Mouse (Mus musculus) embryonic fibroblast, embryonic 13.5 days (primary cell): ENCODE measurements at regions not wholly inside any gene's neighbourhood (a gene's known extent, or its start where the extent isn't known, plus 50 kb on each side); places are given as distances from the start of the nearest gene placed in this dataset.

Experiments used
- H3K27ac ChIP-seq: 2 replicates; pipeline ENCODE4 v1.5.1; 2012; ENCODE audit warnings: low read length, control low read depth, inconsistent platforms; ENCODE audit not compliant: insufficient read depth
- H3K4me1 ChIP-seq: 2 replicates; pipeline ENCODE4 v1.6.1; 2011; ENCODE audit warnings: low read length; ENCODE audit not compliant: control insufficient read depth, insufficient read depth
- H3K4me3 ChIP-seq: 2 replicates; pipeline ENCODE4 v1.5.1; 2011; ENCODE audit warnings: mild to moderate bottlenecking, control low read depth, low read length; ENCODE audit not compliant: insufficient read depth
- CTCF ChIP-seq: IDR thresholded peaks from 2 replicates; pipeline ENCODE4 v1.5.1; 2011; ENCODE audit warnings: mild to moderate bottlenecking, control low read depth, low read length, moderate library complexity, borderline replicate concordance; ENCODE audit not compliant: insufficient read depth
- POLR2A ChIP-seq: IDR thresholded peaks from 2 replicates; pipeline ENCODE4 v1.6.1; 2011; ENCODE audit warnings: low read depth, mild to moderate bottlenecking, control low read depth, low read length, moderate library complexity

DNA sequence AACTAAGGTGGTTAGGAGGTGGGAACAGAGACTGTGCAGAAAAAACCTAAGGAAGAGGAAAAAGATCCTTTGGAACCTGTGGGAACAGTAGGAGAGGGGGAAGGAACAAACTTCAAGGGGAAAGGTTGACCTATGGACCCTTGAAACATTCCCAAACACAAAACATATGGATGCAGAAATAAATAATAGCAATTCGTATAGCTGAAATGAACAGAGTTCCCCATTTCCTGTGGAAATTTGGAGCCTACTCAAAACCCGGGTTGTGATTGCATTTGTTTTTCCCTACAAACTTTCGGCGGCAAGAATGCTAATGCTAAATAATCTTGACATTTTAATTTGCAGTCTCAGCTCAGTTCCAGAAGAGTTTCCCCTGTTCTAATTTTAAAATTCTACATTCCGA is 246.0 kb upstream of the Cd180 start:
- Histone ChIP-seq H3K4me1 (no peaks in the 10 kb centered on the region), H3K4me3 (no peak overlapping the region), H3K27ac (no peak overlapping the region)
- TF ChIP-seq POLR2A = no peak
- no peak for TF ChIP-seq CTCF

DNA sequence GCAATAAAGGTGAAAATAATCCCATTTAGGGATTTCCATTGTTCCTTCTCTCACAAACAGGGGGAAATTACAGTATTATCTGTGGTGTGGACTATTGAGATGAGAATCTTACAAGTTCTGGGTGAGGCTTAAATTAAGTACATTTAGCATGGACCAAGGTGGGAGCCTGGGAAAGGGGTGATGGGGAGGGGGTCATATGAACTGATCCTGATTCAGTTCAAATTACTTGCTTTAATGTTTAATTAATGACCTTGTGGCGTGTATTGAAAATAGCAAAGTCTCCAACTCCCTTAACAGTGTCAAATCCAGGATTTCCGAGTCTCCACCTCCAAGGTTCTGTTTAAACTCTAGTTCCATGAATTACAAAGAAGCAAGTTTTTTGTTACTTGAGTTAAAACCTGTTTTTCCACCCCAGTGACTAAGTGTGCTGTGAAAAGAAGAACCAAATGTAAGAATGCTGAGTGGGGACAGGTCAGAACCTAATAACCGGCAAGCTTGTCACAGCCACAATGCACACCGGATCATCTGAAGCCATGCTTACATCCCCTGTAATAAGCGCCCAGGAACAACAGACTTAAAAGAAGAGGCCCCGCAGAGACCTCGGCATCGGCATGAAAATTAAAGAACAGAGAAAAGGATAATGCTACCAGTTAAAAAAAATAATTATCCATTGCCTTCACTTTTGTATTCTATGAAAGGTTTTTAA is 243.8 kb upstream of the Cd180 start:
- no peaks in the 10 kb centered on the region for H3K4me1 ChIP-seq
- no peak for TF ChIP-seq POLR2A
- TF ChIP-seq CTCF = no peak
- no peak overlapping the region for H3K4me3 ChIP-seq
- H3K27ac ChIP-seq = no peak overlapping the region

DNA sequence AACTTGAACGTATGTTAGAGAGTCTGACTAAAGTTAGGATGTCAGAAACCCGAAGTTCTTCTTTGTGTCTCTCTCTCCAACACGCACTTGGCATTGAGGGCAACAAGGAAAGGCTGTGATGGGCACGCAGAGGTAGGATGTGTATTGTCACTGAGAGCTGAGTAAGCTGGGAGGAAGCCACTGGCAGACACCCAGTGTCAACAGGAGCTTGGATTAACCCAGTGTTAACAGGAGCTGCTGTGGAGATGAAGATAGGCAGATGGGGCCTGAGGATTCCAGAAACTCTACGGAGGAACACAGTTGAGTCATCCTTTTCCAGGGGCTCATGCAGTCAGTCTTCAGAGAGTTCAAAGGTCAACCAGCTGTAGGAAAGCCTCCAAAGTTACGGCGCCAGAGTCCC is 242.2 kb upstream of the Cd180 start:
- H3K27ac ChIP-seq = no peak overlapping the region
- no peak for TF ChIP-seq CTCF
- no peak overlapping the region for H3K4me3 ChIP-seq
- H3K4me1 ChIP-seq = no peaks in the 10 kb centered on the region

DNA sequence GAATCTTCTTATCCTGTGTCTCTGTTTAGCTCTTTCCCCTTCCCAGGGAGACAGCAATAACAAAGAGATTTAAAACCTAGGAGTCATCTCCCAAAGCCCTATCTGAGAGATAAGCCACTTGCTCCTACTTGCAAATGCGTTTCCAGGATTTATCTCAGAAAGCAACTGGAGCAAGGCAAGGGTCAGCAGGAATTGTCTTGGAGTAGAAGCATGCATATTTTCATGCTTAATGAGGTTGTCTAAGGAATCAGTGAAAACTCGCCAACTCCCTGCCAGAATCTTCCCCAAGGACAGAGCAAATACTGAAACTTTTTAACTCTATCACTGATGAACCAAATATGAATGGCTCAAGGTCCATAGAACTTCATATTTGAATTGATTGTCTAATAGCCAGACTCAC is 234.6 kb upstream of the Cd180 start:
- TF ChIP-seq CTCF (no peak), POLR2A (no peak)
- H3K4me1 ChIP-seq = peaks cover 3% of the 10 kb centered on the region; the same call in 1 of the 2 replicates
- no peak overlapping the region for H3K4me3 ChIP-seq
- H3K27ac ChIP-seq = no peak overlapping the region

DNA sequence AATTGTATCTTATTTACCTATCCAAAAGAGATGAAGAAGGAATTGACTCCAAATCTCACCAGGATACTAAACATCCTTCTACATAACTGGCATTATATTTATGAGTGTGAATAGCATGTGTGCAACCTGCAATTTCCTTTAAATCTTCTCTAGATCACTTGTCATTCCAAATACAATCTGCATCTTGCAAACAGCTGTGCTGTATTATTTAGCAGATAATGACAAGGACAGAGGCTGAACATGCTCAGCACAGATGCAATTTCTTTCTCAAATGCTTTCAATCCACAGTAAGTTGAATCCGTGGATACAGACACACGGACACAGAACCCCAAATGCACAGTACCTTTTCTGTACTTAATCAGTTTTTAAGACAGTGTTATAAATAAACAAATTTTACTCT is 229.4 kb upstream of the Cd180 start:
- no peak for TF ChIP-seq POLR2A
- TF ChIP-seq CTCF = no peak
- H3K27ac ChIP-seq = no peak overlapping the region
- H3K4me3 ChIP-seq = no peak overlapping the region
- no peaks in the 10 kb centered on the region for H3K4me1 ChIP-seq

DNA sequence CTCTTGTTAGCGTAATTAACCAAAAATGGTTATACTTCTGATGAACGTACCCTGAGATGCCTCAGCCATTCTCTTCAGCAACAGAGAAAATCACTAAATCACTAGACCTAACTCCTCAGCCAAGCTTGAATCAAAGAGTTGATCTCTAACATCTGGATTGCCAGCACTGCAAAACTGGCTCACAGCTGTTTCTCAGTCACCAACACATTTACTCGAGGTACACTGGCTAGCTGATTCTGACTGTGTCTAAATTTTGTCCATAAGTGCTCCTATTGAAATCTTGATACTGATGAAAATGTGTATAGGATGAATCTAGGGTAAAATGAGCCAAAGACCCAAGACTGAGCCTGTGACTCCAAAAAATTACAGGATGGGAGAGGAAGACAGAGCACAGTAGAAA is 211.5 kb upstream of the Cd180 start:
- no peak overlapping the region for H3K4me3 ChIP-seq
- no peak overlapping the region for H3K27ac ChIP-seq
- TF ChIP-seq POLR2A (no peak), CTCF (no peak)
- no peaks in the 10 kb centered on the region for H3K4me1 ChIP-seq

DNA sequence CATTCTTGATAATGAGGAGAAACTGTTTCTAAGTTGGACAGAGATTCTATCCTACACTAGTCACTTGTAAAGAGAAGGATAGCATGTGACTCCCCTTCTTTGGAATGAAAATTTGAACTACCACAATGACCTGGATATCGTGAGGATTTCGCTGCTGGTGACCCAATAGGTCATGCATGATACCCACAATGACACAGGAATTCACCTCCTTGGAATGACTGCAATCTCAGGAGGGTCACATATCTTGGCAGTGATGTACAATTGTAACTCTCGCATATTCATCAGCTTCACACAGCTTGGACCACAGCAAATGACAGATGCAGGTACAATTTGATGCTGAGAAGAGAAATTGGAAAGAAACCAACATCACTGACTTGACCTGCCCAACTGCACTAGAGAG is 210.9 kb upstream of the Cd180 start:
- TF ChIP-seq POLR2A = no peak
- TF ChIP-seq CTCF = no peak
- Histone ChIP-seq H3K4me3 (no peak overlapping the region), H3K4me1 (no peaks in the 10 kb centered on the region), H3K27ac (no peak overlapping the region)

DNA sequence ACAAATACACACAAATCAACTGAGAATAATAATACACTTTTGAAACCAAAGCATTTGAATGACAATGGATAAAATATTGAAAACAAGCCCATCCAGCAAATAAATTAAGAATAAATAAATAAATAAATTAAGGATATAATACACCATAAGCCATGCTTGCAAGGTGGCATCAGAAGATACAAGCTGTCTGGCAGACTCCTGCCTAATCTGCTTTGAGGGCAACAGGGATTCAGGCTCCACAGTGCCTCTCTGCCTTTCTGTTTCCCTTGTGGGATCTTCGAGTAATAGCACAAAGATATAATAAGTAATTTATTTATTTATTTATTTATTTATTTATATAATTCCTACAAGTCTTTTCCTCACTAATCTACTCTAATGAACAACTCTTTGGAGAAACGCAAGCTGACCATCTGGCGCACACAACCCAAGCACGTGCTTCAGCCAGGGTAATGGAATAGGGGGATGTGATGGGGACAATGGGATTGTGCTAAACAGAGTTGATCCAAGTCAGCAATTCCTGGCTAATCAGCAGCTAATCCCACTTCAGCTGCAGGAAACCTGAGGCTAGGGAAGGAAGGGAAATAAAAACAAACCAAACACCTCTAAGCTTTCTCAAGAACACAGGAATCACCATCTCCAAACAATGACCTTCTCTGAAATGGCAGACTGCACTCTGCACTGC is 205.8 kb upstream of the Cd180 start:
- Histone ChIP-seq H3K4me3 (no peak overlapping the region), H3K4me1 (no peaks in the 10 kb centered on the region), H3K27ac (no peak overlapping the region)
- TF ChIP-seq POLR2A (no peak), CTCF (no peak)

DNA sequence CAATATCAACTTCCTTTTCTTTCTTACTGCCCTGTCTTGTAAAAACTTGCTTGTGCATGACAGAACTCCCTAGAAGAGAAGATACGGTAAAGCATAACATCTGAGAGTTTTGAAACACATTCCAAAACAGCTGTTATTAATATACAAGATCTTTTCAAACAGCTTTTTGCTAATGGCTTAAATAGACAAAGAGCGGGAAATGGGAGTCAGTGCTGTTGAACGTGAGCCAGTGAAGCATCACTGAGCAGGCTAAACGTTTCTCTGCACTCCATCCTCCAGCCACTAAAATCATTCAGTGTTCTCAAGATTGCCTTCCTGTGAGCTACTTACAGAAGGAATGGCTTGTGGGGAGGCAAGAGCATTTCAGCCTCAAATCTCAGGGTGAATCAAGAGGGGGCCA is 202.0 kb upstream of the Cd180 start:
- TF ChIP-seq CTCF = no peak
- H3K27ac ChIP-seq = no peak overlapping the region
- H3K4me1 ChIP-seq = no peaks in the 10 kb centered on the region
- no peak overlapping the region for H3K4me3 ChIP-seq

DNA sequence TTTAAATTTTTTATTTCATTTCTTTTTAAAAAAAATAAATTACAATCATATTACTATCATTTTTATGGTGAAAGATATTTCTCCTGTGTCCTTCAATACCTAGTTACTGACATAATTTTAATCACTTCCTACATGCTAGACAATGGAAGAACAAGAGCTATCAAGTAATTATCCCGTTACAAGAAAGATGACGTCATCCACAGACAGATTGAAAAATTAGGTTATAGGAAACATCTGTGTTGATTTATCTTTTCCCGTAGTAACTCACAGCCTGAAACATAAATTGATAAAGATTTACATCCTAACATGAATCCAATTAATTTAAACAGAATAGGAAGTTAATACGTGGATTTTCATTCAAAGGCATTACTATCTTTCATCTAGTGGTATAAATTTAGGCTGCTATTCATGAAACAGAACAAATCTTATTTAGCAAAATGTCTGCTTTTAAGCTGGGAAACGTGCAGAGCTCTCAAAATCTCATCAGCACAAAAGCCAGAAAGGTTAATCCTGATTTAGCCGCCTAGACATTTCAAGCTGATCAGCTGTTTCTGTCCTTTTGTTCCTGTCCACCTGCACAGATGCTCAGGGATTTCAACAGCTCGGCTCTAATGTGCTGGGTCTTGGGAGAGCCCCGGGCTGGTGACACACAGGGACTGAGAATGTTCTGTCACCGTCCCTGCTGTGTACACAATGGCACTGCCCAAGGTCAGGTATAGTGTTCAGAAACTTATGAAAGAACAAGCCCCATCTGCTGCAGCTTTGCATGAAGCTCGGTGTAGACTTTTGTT is 189.0 kb upstream of the Cd180 start:
- no peak overlapping the region for H3K4me3 ChIP-seq
- H3K4me1 ChIP-seq = no peaks in the 10 kb centered on the region
- TF ChIP-seq CTCF = no peak
- TF ChIP-seq POLR2A = no peak
- H3K27ac ChIP-seq = no peak overlapping the region

DNA sequence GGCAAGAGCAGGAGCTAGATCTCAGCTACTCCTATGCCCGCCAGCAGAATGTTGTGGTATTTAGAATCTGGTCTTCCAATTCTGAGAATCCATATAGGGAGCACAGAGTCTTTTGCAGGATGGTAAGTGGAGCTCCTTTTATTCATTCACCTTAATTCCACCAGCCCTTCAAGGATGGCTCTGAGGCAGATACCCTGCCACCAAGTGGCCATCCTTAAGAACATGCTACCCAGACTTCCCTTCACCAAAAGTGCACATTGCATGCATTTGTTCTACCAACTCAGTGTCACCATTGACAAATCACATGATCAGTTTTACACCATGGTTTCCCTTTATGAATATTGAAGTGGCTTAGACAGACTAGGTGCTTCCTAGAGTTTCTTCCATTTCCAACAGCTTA is 186.1 kb upstream of the Cd180 start:
- H3K4me1 ChIP-seq = no peaks in the 10 kb centered on the region; the same call in 1 of the 2 replicates
- H3K4me3 ChIP-seq = no peak overlapping the region
- no peak overlapping the region for H3K27ac ChIP-seq
- TF ChIP-seq CTCF (peak; percentile 9; the same call in 1 of the 2 replicates), POLR2A (no peak)
